Mouse (Mus musculus): ENCODE measurements at regions not wholly inside any gene's neighbourhood (a gene's known extent, or its start where the extent isn't known, plus 50 kb on each side); places are given as distances from the start of the nearest gene placed in this dataset.

DNA sequence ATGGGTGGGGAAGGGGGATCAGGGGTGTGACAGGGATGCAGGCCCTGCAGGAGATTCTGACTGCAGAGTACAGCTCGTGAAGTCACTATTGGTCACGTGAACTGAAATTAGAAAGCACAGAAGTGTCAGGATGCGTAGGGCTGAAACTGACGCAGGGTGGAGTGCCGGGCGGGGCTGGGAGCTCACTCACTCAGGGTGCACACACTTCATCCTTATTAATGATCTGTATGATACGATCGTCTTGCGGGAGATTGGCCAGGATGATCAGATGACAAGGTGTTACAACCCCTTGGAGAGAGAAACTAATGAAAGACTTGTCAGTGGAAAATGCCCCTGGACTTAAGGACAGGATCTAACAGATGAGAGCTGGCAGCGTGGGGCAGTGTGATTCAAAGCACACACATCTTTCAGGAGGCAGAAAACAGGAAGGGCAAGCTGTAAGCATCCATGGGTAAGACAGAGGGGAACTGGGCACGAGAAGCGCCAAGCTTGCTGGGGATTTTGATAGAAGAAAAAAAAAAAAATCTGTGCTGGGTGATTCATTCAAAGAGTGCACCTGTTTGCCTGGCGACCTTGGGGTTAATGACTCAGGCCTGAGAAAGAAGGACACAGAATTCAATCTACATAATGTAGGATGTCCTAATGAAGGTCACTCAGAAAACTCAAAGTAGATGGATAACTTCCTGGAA lies 282.5 kb downstream of the Tbc1d1 start:
- Histone ChIP-seq H3K4me3 (ENCODE audit: control insufficient read depth in 1 of 2, insufficient read depth in 1 of 2, low read depth in 2 of 2, low read length in 2 of 2) (no peak overlapping the region), H3K9me3 (replicated peaks; ENCODE audit: insufficient read depth, low read length) (no peaks in the 10 kb centered on the region), H3K27me3 (ENCODE audit: control insufficient read depth in 1 of 2, insufficient read depth in 2 of 2, low read length in 2 of 2) (no peaks in the 10 kb centered on the region; a peak in 1 of 4 replicates), H3K4me1 (ENCODE audit: control insufficient read depth in 1 of 2, insufficient read depth in 2 of 2, low read length in 2 of 2) (no peaks in the 10 kb centered on the region; a peak in 1 of 4 replicates), H3K36me3 (ENCODE audit: control insufficient read depth in 1 of 2, insufficient read depth in 2 of 2, low read length in 2 of 2) (no peaks in the 10 kb centered on the region), H3K27ac (ENCODE audit: control insufficient read depth, low read depth, low read length) (no peak overlapping the region), H3K9ac (ENCODE audit: control insufficient read depth, low read depth, low read length, poor library complexity, severe bottlenecking) (no peak overlapping the region), H3K79me2 (ENCODE audit: control insufficient read depth, insufficient read depth, low read length, poor library complexity) (no peaks in the 10 kb centered on the region)
- no peak for DNase-seq (ENCODE audit: low read depth, low spot score)
- TF ChIP-seq POLR2AphosphoS2 (IDR thresholded peaks at IDR 0.05; ENCODE audit: low read length) = no peak
- no peak for TF ChIP-seq MAFK (IDR thresholded peaks at IDR 0.05; ENCODE audit: borderline replicate concordance, low read depth, low read length)
- no peak for TF ChIP-seq ELF1 (IDR thresholded peaks at IDR 0.05; ENCODE audit: low read depth, low read length)
- no peak for TF ChIP-seq ZNF384 (IDR thresholded peaks at IDR 0.05; ENCODE audit: low read depth, low read length)
- no peak for TF ChIP-seq MYC (IDR thresholded peaks at IDR 0.05; ENCODE audit: low read depth, low read length)
- no peak for TF ChIP-seq ZKSCAN1 (IDR thresholded peaks at IDR 0.05; ENCODE audit: low read depth, low read length)
- TF ChIP-seq TBP (IDR thresholded peaks at IDR 0.05; ENCODE audit: low read depth, low read length) = no peak
- TF ChIP-seq GABPA (IDR thresholded peaks at IDR 0.05; ENCODE audit: low read depth, low read length) = no peak

DNA sequence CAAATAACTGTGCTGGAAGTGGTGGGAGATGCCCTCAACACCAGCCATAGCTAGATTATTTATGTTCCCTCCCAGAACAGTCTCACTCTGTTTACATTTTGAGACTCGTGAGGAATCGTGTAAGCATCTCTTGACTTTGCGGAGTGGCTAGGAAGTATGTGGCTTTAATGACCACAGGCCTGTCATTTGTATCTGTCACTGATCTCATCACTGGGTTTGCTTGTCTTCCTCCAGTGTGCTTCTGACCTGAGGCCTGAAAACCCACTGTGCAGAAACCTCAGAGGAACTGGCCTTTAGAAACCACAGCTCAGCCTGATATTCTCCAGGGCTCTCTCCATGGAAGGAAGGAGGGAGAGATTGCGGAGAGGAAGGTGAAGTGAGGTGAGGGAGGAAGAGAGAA lies 291.7 kb downstream of the Tbc1d1 start:
- H3K4me1 ChIP-seq (ENCODE audit: control insufficient read depth in 1 of 2, insufficient read depth in 2 of 2, low read length in 2 of 2) = no peaks in the 10 kb centered on the region
- no peaks in the 10 kb centered on the region for H3K79me2 ChIP-seq (ENCODE audit: control insufficient read depth, insufficient read depth, low read length, poor library complexity)

DNA sequence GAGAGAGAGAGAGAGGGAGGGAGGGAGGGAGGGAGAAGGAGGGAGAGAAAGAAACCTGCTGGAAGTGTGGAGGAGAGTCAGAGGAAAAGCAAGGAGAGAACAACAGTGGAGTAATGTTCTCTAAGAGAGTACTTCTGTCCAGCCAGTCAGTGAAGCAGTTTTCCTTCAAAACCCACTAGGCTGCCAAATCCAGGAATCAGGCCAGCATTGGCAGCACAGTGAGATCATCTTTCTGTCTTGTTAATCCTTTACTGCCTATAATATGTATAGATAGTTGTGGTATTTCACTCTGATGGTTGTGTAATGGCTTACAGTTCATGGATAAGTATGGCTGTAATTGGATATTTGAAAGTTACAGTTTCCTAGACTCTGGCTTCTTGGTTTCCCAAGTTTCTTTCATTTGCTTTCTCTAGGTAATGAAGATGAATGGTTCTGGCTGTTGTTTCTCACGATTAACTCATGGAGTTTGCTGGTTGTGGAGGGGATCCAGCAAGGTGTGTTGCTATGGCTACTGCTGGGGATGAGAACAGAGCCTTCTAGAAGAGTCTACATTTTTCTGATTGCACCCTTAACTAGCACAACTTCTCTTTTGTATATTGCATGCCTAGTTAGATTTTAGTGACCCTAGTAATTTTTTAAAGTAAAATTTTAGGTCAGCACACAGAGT lies 296.7 kb downstream of the Tbc1d1 start:
- Histone ChIP-seq H3K9me3 (replicated peaks; ENCODE audit: insufficient read depth, low read length) (no peaks in the 10 kb centered on the region), H3K4me1 (ENCODE audit: control insufficient read depth in 1 of 2, insufficient read depth in 2 of 2, low read length in 2 of 2) (no peaks in the 10 kb centered on the region), H3K4me3 (ENCODE audit: control insufficient read depth in 1 of 2, insufficient read depth in 1 of 2, low read depth in 2 of 2, low read length in 2 of 2) (no peak overlapping the region), H3K27me3 (ENCODE audit: control insufficient read depth in 1 of 2, insufficient read depth in 2 of 2, low read length in 2 of 2) (peaks cover 5 to 6% of the 10 kb centered on the region in 2 experiments; a peak in 3 of 4 replicates), H3K9ac (ENCODE audit: control insufficient read depth, low read depth, low read length, poor library complexity, severe bottlenecking) (no peak overlapping the region), H3K79me2 (ENCODE audit: control insufficient read depth, insufficient read depth, low read length, poor library complexity) (no peaks in the 10 kb centered on the region), H3K27ac (ENCODE audit: control insufficient read depth, low read depth, low read length) (no peak overlapping the region), H3K36me3 (ENCODE audit: control insufficient read depth in 1 of 2, insufficient read depth in 2 of 2, low read length in 2 of 2) (no peaks in the 10 kb centered on the region)
- DNase-seq (ENCODE audit: low read depth, low spot score) = no peak
- no peak for TF ChIP-seq RAD21 (IDR thresholded peaks at IDR 0.05; ENCODE audit: low read depth, low read length)
- no peak for TF ChIP-seq HCFC1 (IDR thresholded peaks at IDR 0.05; ENCODE audit: low read depth, low read length)
- TF ChIP-seq MEF2A (IDR thresholded peaks at IDR 0.05; ENCODE audit: extremely low read depth, insufficient replicate concordance, low read depth, low read length, poor library complexity, severe bottlenecking) = no peak
- no peak for TF ChIP-seq NRF1 (IDR thresholded peaks at IDR 0.05; ENCODE audit: insufficient read depth, low read depth, low read length, poor library complexity, severe bottlenecking)
- no peak for TF ChIP-seq NELFE (IDR thresholded peaks at IDR 0.05; ENCODE audit: low read depth, low read length)
- TF ChIP-seq USF1 (IDR thresholded peaks at IDR 0.05; ENCODE audit: low read depth, low read length) = no peak
- no peak for TF ChIP-seq TAL1 (IDR thresholded peaks at IDR 0.05; ENCODE audit: low read length)
- no peak for TF ChIP-seq ETS1 (IDR thresholded peaks at IDR 0.05; ENCODE audit: low read depth, low read length)
- TF ChIP-seq MYB (IDR thresholded peaks at IDR 0.05; ENCODE audit: low read depth, low read length) = no peak
- no peak for TF ChIP-seq POLR2AphosphoS5 (IDR thresholded peaks at IDR 0.05; ENCODE audit: borderline replicate concordance, low read depth, low read length)
- TF ChIP-seq ZNF384 (IDR thresholded peaks at IDR 0.05; ENCODE audit: low read depth, low read length) = no peak
- no peak for TF ChIP-seq POLR2AphosphoS2 (IDR thresholded peaks at IDR 0.05; ENCODE audit: low read length)
- TF ChIP-seq TCF12 (IDR thresholded peaks at IDR 0.05; ENCODE audit: low read depth, low read length) = no peak
- no peak for TF ChIP-seq KAT2A (conservative IDR thresholded peaks at IDR 0.05; ENCODE audit: low read depth, low read length)
- no peak for TF ChIP-seq JUND (IDR thresholded peaks at IDR 0.05; ENCODE audit: low read depth, low read length)

More for the DNA sequence above, 291.7 kb downstream of the Tbc1d1 start:
- Histone ChIP-seq H3K27me3 (ENCODE audit: control insufficient read depth in 1 of 2, insufficient read depth in 2 of 2, low read length in 2 of 2) (peaks cover 5 to 6% of the 10 kb centered on the region in 2 experiments; a peak in 3 of 4 replicates), H3K27ac (ENCODE audit: control insufficient read depth, low read depth, low read length) (no peak overlapping the region), H3K9me3 (replicated peaks; ENCODE audit: insufficient read depth, low read length) (no peaks in the 10 kb centered on the region), H3K36me3 (ENCODE audit: control insufficient read depth in 1 of 2, insufficient read depth in 2 of 2, low read length in 2 of 2) (no peaks in the 10 kb centered on the region), H3K4me3 (ENCODE audit: control insufficient read depth in 1 of 2, insufficient read depth in 1 of 2, low read depth in 2 of 2, low read length in 2 of 2) (no peak overlapping the region), H3K9ac (ENCODE audit: control insufficient read depth, low read depth, low read length, poor library complexity, severe bottlenecking) (no peak overlapping the region)
- DNase-seq (ENCODE audit: low read depth, low spot score) = no peak
- no peak for TF ChIP-seq MAZ (IDR thresholded peaks at IDR 0.05; ENCODE audit: low read depth, low read length)
- no peak for TF ChIP-seq SIN3A (IDR thresholded peaks at IDR 0.05; ENCODE audit: low read length)
- TF ChIP-seq NRF1 (IDR thresholded peaks at IDR 0.05; ENCODE audit: insufficient read depth, low read depth, low read length, poor library complexity, severe bottlenecking) = no peak
- no peak for TF ChIP-seq TAL1 (IDR thresholded peaks at IDR 0.05; ENCODE audit: low read length)
- TF ChIP-seq USF2 (IDR thresholded peaks at IDR 0.05; ENCODE audit: borderline replicate concordance in 1 of 2, insufficient read depth in 1 of 2, low read depth in 1 of 2, low read length in 2 of 2) = no peak
- TF ChIP-seq RCOR1 (IDR thresholded peaks at IDR 0.05; ENCODE audit: low read depth, low read length) = no peak
- no peak for TF ChIP-seq TBP (IDR thresholded peaks at IDR 0.05; ENCODE audit: low read depth, low read length)
- no peak for TF ChIP-seq CHD2 (IDR thresholded peaks at IDR 0.05; ENCODE audit: low read length)
- TF ChIP-seq CHD1 (IDR thresholded peaks at IDR 0.05; ENCODE audit: low read depth, low read length) = no peak

Data from MEL (cell line).